Mouse (Mus musculus) adrenal gland, adult 2 months (tissue): Measurements from ENCODE around the gene Rnase9. TPM values are rescaled to one million over a fixed set of nuclear protein-coding genes. Genes with fewer than 3 reads are reported as not detected.
"Not testable (repeated sequence)": the region's sequence is repeated elsewhere in the genome, so short reads cannot be mapped to it uniquely, and the experiment has no call there.

ENCODE experiments used
- DNase-seq: peaks from one replicate; pipeline ENCODE4 v3.0.0; 2021
- polyA plus RNA-seq: library from polyadenylated mRNA; depleted of rRNA; stranded (reverse); fragments of >200 nt; gene quantifications from 2 replicates; pipeline ENCODE4 v1.2.3, GENCODE M21; 2012
- total RNA-seq, 2 experiments: library from RNA; stranded (reverse); gene quantifications; 2 replicates each; pipeline ENCODE4 v1.2.3; 2021

Gene Rnase9
- total and polyA plus RNA-seq, 3 experiments = not detected

- DNase-seq = no peak
Measured at GRCm38 (mm10) chr14:51050063-51050462, 8.4 kb upstream of the Rnase9 start, which contains the start of gene Rnase11. Rnase11 (minus strand) TSS chr14:51050163.

GRCm38 (mm10) chr14:51047846-51048245, 6.2 kb upstream of the Rnase9 start:
- no peak for DNase-seq

GRCm38 (mm10) chr14:51036214-51036613, 5.5 kb downstream of the Rnase9 start:
- no peak for DNase-seq

- no peak for DNase-seq
Measured at GRCm38 (mm10) chr14:51035206-51035605, 6.5 kb downstream of the Rnase9 start.

GRCm38 (mm10) chr14:51027387-51028155, 14.1 kb downstream of the Rnase9 start:
- DNase-seq = no peak

- DNase-seq = peak; percentile 61
Measured at GRCm38 (mm10) chr14:51026391-51027133, 15.1 kb downstream of the Rnase9 start.

GRCm38 (mm10) chr14:51024820-51025219, 16.8 kb downstream of the Rnase9 start:
- no peak for DNase-seq

GRCm38 (mm10) chr14:51023457-51023856, 18.2 kb downstream of the Rnase9 start:
- DNase-seq = no peak

- peak; percentile 28 for DNase-seq
Measured at GRCm38 (mm10) chr14:51017256-51017655, 24.4 kb downstream of the Rnase9 start.

- DNase-seq = no peak
Measured at GRCm38 (mm10) chr14:51015780-51016179, 25.9 kb downstream of the Rnase9 start.

- DNase-seq = not testable (repeated sequence)
Measured at GRCm38 (mm10) chr14:51014724-51015123, 26.9 kb downstream of the Rnase9 start.

GRCm38 (mm10) chr14:51009572-51009971, 32.1 kb downstream of the Rnase9 start:
- DNase-seq = peak; percentile 60

- no peak for DNase-seq
Measured at GRCm38 (mm10) chr14:51008781-51009180, 32.9 kb downstream of the Rnase9 start.

- DNase-seq = peak; percentile 86
Measured at GRCm38 (mm10) chr14:51007914-51008713, 33.6 kb downstream of the Rnase9 start.

- no peak for DNase-seq
Measured at GRCm38 (mm10) chr14:51007152-51007801, 34.4 kb downstream of the Rnase9 start, which contains the start of gene Rnase10. Rnase10 (plus strand) TSS chr14:51007751.

- no peak for DNase-seq
Measured at GRCm38 (mm10) chr14:50997999-50998666, 43.5 kb downstream of the Rnase9 start.

GRCm38 (mm10) chr14:50997088-50997487, 44.6 kb downstream of the Rnase9 start:
- no peak for DNase-seq

- no peak for DNase-seq
Measured at GRCm38 (mm10) chr14:50991037-50991436, 50.6 kb downstream of the Rnase9 start.
